Mouse (Mus musculus): ENCODE results near the gene Snx12. TPM values are rescaled to one million over a fixed set of nuclear protein-coding genes. Genes with fewer than 3 reads are reported as not detected.
A peak's percentile ranks its signal among the peaks of the same experiment; 100 is the strongest.
"Not testable (repeated sequence)": the region's sequence is repeated elsewhere in the genome, so short reads cannot be mapped to it uniquely, and the experiment has no call there.

The Snx12 gene
- total RNA-seq, 2 experiments from 2014 or later = 46.9 to 48.0 TPM

DNA sequence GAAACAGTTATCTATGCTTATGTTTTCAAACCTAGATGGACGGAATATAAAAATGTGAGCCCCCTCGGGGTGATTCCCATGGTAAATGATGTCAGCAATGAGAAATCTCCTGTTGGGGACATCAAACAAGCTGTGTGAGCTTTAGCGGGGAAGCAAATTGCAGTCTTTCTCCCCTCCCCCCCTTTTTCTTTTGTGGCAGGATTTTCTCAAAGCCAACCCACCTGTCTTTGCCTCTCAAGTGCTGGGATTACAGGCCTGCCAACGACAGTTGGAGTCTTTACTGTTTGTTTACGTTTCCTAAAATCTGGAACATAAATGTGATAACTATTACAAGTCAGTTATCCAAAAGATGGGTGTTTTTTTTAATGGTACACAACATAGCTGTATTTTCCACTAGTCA lies 66.0 kb downstream of the Snx12 start:
- no peak for DNase-seq
- intact Hi-C loops (cut with DNase I) = no loop called here

DNA sequence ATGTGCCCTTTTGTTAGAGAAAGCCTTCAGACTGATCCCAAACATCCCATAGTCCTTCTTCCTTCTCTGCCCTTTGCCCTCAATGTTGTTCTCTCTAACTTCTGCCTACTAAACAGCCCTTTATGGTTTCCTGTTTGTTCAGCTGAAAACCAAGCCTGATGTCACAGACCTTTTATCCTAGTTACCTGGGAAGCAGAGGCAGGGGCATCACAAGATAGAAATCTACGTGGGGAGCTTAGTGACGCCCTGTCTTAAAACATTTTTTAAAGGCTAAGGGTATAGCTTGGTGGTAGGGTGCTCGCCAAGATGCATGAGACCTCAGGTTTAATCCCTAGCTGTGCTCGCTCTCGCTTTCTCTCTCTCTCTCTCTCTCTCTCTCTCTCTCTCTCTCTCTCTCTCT lies 74.9 kb downstream of the Snx12 start:
- DNase-seq = no peak

DNA sequence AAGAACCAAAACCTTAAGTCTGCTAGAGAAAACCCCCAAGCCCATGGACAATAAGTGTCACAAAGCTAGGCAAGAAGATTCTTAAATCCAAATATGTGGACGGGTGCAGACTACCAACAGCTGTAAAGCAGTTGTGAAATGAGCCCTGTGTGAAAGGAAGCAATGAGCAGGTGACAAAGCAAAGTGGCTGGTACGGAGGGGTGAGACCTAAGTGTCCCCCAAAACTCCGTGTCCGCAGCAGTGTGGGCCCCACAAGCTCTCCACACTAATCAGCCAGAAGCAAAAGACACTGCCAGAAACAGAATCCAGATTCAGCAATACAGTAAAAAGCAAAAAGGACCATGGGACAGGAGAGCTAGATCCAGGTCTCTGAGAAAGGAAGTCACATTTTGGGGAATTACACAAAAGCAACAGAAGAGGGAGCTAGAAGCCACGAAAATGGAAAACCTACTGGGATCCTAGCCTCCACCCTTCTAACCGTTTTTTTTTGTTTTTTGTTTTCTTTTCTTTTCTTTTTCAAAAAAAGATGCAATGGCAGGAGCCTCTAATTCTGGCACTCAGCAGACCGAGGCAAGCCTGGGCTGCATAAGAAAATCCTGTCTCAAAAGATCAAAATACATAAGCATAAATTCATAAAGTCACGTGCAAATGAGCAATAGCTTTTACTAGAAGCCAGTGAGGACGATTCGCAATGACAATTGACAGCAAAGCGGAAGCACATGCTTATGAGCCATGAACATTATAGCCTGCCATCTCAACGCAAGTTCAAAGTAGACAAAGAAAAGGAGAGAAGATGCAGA lies 90.2 kb downstream of the Snx12 start:
- peak; percentile 30 to 46 for DNase-seq
- intact Hi-C loops (cut with DNase I) = loop anchor here (1.0 to 10.0 kb wide), 4 partner anchors 123 to 385 kb away; partner anchors contain the start of gene Foxo4

More for the DNA sequence above, 74.9 kb downstream of the Snx12 start:
- intact Hi-C loops (cut with DNase I) = no loop called here

DNA sequence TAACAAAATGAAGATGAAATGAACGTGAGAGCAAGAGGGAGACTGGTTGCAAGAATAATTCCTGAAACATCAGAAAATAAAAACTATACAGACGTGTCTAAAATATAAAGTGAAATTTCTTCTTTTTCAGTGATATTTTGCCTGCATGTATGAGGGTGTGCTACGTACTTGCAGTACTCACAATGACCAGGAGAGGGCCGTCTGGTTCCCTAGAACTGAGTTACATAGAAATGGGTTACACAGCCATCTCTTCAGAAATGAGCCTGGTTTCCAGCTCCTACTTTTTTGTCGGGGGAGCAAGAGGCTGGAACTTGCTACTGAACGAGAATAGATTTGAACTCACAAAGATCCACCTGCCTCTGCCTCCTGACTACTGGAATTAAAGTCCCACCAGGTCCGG lies 91.4 kb downstream of the Snx12 start:
- intact Hi-C loops (cut with DNase I) = loop anchor here (5.0 to 10.0 kb wide), 2 partner anchors 124 to 386 kb away; partner anchors contain the start of gene Foxo4
- DNase-seq = peak; percentile 57 to 69

DNA sequence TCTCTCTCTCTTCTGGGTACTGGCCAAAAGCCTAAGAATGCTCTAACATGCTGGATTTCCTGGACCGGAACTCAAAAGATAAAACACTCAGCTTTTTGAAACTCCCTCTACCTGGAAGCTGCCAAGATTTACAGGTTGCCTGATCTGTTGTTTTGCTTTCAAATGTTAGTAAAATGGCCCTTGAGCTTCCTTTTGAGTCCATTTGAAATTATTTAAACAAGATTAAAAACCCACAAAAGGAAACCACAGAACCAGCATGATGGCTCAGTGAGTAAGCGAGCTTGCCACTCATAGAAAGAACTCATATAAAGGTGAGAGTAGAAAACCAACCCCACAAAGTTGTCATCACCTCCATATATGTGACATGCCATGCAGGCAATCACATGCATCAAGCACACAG lies 93.8 kb downstream of the Snx12 start:
- intact Hi-C loops (cut with DNase I) = loop anchor here (10.0 kb wide), 1 partner anchor 354 kb away; no protein-coding TSS in a partner anchor
- peak in 1 of 2 experiments; percentile 2 for DNase-seq

DNA sequence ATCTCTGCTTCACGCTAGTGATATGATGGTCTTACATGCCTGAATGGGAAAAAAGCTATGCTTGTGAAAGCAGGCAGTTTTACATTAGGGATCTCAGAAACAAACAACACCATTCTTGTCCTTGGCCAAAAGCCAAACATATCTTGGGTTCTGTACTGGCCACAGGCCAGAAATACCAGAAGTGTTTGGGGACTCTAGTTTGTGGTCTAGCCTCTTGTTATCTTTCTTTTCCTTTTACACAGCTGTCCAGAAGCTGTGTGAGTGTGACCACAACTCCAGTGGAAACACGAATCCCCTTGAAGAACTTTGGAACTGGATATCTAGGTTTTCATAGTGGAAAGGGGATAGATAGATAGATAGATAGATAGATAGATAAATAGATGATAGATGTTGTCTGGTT lies 95.4 kb downstream of the Snx12 start:
- DNase-seq = peak; percentile 3 to 31
- intact Hi-C loops (cut with DNase I) = loop anchor here (10.0 kb wide), 1 partner anchor 352 kb away; no protein-coding TSS in a partner anchor

DNA sequence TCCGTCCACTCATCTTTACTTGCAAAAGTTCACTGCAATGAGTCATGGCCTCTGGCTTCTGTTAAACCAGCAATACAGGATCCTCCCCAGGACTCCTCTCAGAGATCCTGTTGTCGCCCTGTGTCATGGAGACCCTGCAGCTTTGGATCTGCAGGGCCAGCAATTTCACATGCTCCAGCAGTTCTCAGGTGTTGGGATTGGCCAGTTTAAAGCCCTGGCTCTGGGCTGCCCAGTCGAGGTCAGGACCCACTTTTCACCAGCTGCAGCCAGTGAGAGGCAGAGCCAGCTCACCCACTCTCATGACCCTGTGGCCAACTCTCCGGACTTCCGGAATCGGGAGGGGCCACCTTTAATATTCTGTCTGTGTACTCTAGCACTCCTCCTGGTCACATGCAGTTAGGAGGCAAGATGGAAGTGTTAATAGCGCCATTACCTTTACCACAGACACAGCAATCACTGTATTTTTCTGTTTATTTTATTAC lies 95.8 kb downstream of the Snx12 start:
- intact Hi-C loops (cut with DNase I) = loop anchor here (10.0 kb wide), 1 partner anchor 352 kb away; no protein-coding TSS in a partner anchor
- peak; percentile 29 to 31 for DNase-seq

DNA sequence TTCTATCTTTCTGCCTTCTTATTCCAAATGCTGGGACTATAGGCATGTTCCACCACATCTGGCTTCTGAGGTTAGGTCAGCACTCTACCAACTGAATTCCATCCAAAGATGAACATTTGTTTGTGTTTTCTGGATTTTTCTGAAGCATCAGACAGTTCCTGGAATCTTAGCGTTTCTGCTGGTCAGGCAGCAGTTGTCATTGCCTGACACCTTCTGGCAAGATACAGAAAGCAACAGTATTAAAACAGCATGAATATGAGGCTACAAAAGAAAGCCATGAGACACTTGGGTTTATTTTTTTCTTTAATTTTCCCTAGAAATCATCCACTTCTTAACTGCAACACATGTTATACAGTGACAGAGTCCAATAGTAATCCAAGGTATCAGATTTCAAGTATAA lies 101.8 kb downstream of the Snx12 start:
- DNase-seq = peak in 1 of 2 experiments; percentile 4
- intact Hi-C loops (cut with DNase I) = loop anchor here (10.0 kb wide), 1 partner anchor 346 kb away; no protein-coding TSS in a partner anchor

DNA sequence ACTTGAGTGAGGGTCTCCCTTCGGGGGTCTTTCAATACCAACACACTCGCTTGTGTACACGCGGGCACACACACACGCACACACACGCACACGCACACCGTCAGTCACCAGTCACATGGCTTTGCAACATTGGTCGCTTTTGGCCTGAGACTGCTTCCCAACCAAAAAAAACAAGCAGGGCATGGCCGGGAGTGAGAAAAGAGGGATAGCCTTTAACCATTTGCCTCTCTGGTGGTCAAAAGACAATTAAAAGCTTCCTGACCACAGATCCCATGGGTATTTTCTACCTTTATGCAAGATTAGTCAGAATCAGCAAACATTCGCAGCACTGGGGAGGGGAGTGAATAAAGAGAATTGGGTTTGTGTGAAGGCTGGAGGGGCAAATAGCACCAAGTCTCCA lies 136.4 kb downstream of the Snx12 start, which contains the start of gene Slc7a3:
Gene Slc7a3 (minus strand): TSS at position 101 of the 400 bp plus-strand sequence.
- DNase-seq = no peak
- intact Hi-C loops (cut with DNase I) = no loop called here

DNA sequence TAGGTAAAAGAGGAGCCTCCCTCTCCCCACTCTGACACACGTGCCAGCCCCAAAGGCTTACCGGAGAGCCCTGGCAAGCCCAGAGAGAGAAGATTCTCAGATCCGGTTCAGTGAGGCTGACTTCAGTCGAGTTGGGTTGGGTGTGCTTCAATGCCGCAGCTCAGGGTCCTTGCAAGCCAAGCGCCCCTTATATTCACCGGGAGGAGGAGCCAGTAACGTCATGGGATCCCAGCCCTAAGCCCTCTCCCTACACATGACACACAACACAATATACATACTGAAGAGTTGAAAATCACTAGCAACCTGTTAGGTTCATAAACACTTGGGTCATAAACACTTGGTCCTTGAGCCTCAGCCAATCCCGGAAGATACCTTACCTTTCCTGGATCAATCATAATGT lies 137.2 kb downstream of the Snx12 start:
- intact Hi-C loops (cut with DNase I); DNase-seq: not testable (repeated sequence)

DNA sequence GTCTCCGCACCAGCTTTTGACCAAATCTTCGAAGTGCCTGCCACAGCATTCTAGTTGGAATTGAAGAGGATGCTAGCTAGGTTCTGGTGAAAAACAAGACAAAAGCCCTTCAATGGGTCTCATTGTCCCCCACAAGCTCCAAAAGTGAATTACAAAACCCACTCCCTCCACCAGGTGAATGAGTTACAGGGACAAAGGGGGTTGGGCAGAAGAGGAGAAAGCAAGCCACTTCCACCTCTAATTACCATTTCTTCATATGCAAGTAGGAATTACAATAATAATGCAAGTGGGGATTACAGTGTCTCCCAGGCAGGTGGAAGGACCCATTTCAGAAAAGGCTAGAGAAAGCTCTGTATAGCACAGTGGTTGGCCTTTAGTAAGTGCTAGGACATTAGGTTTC lies 138.2 kb downstream of the Snx12 start:
- intact Hi-C loops (cut with DNase I) = no loop called here
- DNase-seq = no peak

DNA sequence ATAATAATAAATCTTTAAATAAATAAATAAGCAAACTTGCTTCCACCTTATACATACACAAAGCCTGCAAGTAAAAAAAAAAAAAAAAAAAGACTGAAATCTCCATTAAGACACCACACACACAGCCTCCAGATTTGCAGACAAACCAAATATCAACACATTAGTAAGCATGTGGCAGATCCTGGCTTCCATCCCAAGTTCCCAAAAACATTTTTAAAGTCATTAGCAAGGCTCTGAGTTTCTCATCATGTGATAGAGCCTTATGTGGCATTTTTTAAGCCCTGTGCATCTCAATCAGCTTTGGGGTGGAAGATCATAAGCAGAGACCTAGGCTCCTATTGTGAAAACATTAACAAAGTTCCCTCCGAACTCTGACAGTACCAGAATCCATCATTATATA lies 157.1 kb downstream of the Snx12 start:
- intact Hi-C loops (cut with DNase I) = no loop called here
- no peak for DNase-seq

DNA sequence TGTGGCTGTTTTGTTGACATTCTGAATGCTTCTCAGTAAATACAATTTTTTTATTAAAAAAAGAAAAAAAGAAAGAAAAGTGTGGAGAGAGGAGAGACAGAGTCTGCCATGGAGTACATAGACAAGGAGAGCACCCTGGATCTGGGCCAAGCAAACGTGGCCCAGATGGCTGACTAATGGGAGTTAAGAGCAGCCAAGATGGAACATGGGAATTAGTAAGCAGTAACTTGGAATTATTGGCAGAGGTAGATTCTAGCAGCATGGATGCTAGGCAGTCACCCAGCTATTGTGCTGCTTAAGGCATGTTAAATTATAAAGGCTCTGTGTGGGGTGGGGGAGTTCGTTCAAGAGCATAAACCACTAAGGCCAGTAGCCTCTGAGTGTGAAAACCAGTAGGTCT lies 158.9 kb downstream of the Snx12 start:
- DNase-seq = peak in 1 of 2 experiments; percentile 3
- intact Hi-C loops (cut with DNase I) = no loop called here

DNA sequence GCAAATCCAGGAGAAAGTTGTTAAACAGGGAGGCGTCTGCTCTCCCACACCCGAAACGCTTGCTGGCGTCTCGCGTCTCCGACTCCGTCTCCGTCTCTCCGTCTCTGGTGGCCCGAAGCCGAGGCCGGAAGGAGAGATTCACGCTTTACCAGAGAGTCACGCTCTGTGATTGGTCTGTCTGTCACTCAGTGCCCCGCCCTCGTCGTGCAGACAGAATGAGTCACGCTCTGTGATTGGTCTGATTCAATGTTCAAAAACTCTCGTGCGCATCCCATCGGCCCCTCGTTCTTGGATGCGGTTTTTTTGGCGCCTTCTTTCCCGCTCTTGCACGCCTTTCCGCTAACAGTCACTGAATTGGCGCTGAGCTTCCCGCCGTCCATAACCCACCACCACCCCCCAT lies 162.8 kb downstream of the Snx12 start, which contains the start of gene Tex11:
Gene Tex11 (minus strand): TSS at position 127 of the 400 bp plus-strand sequence.
- peak in 1 of 2 experiments; percentile 0 for DNase-seq
- intact Hi-C loops (cut with DNase I) = no loop called here

Other genes with a start within 250 kb of the Snx12 start
- gene Tex11, start 162.9 kb downstream of the Snx12 start, total RNA-seq (2021) = under 1 TPM; 0.35 to 0.53 TPM
- not detected for gene Slc7a3, start 136.5 kb downstream of the Snx12 start, total RNA-seq (2021)
- 10 to 100 TPM; 30.7 to 35.0 TPM for gene Foxo4, start 32.0 kb upstream of the Snx12 start, total RNA-seq (2021)
- gene Gm614, start 41.4 kb upstream of the Snx12 start, total RNA-seq (2021) = under 1 TPM; 0.36 to 0.62 TPM
- gene Il2rg, start 45.7 kb upstream of the Snx12 start, total RNA-seq (2021) = 10 to 100 TPM; 16.8 to 21.4 TPM
- not detected for gene Gm20489, start 46.5 kb upstream of the Snx12 start, total RNA-seq (2021)
- 10 to 100 TPM; 26.8 to 29.4 TPM for gene Med12, start 51.5 kb upstream of the Snx12 start, total RNA-seq (2021)
- gene Nlgn3, start 76.6 kb upstream of the Snx12 start, total RNA-seq (2021) = under 1 TPM; 0.77 to 0.86 TPM
- gene Gjb1, start 153.8 kb upstream of the Snx12 start, total RNA-seq (2021) = not detected
- gene Zmym3, start 198.3 kb upstream of the Snx12 start, total RNA-seq (2021) = 10 to 100 TPM; 23.7 to 31.0 TPM
- 100 to 1,000 TPM; 134 to 135 TPM for gene Nono, start 206.8 kb upstream of the Snx12 start, total RNA-seq (2021)
- gene Itgb1bp2, start 226.5 kb upstream of the Snx12 start, total RNA-seq (2021) = 100 to 1,000 TPM; 180 to 204 TPM

Measured in heart, postnatal 10 days (tissue).